Mouse (Mus musculus) midbrain, embryonic 13.5 days (tissue): Measurements from ENCODE around the gene Krt78. TPM values are rescaled to one million over a fixed set of nuclear protein-coding genes. Genes with fewer than 3 reads are reported as not detected.

Source experiments
- ATAC-seq: fragments of 200-750 bp; cut with Nextera tagmentation; 2 replicates; pipeline ENCODE4 v1.8.0; 2017; ENCODE audit warnings: mild to moderate bottlenecking, moderate TSS enrichment, moderate library complexity
- H3K27ac ChIP-seq: fragments of 300-500 bp; sonication (generic); 2 replicates; pipeline ENCODE4 v1.5.1; 2015; ENCODE audit warnings: inconsistent platforms, mild to moderate bottlenecking, moderate library complexity
- H3K27me3 ChIP-seq: fragments of 300-500 bp; sonication (generic); 2 replicates; pipeline ENCODE4 v1.6.1; 2015; ENCODE audit warnings: mild to moderate bottlenecking, inconsistent platforms
- H3K36me3 ChIP-seq: fragments of 300-500 bp; sonication (generic); 2 replicates; pipeline ENCODE4 v1.6.1; 2015; ENCODE audit warnings: mild to moderate bottlenecking, inconsistent platforms
- H3K4me1 ChIP-seq: fragments of 300-500 bp; sonication (generic); replicated peaks from 2 replicates; pipeline ENCODE4 v1.6.1; 2015; ENCODE audit warnings: inconsistent platforms
- H3K4me2 ChIP-seq: fragments of 300-500 bp; sonication (generic); replicated peaks from 2 replicates; pipeline ENCODE4 v1.6.1; 2015; ENCODE audit warnings: moderate library complexity, mild to moderate bottlenecking, inconsistent platforms
- H3K4me3 ChIP-seq: fragments of 300-500 bp; sonication (generic); replicated peaks from 2 replicates; pipeline ENCODE4 v1.5.1; 2015; ENCODE audit warnings: mild to moderate bottlenecking, inconsistent platforms
- H3K9ac ChIP-seq: fragments of 300-500 bp; sonication (generic); replicated peaks from 2 replicates; pipeline ENCODE4 v1.6.1; 2015; ENCODE audit warnings: mild to moderate bottlenecking, inconsistent platforms
- H3K9me3 ChIP-seq: fragments of 300-500 bp; sonication (generic); 2 replicates; pipeline ENCODE4 v1.6.1; 2016; ENCODE audit warnings: mild to moderate bottlenecking, inconsistent platforms
- WGBS: fragments of 180-500 bp; shearing (Covaris S2); methylation state at CpG from one replicate; pipeline ENCODE4 v1.1.7; 2015; 5-methylcytosine and 5-hydroxymethylcytosine counted together
- polyA plus RNA-seq: library from polyadenylated mRNA; unstranded; fragments of >200 nt; fragmentation: Nextera tagmentation; extraction: Ambion mirVana; gene quantifications from 2 replicates; pipeline ENCODE4 v1.2.1, GENCODE M21; 2015

The Krt78 gene
- polyA plus RNA-seq, 1 experiment from 2014 or later, result not detected

DNA sequence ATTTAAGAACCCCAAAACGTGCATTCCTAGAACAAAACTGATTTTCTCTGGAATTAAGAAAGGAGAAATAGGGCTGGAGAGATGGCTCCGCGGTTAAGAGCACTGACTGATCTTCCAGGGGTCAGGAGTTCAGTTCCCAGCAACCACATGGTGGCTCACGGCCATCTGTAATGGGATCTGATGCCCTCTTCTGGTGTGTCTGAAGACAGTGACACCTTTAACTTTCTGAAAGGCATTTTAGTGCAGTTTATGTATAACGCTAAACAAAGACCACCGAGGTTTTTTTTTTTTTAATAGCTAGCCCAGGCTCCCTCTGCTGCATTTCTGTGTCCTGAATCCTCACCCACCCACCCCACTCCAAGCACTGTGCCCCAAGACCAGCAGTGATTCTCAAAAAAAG is 30.7 kb upstream of the Krt78 start:
- Histone ChIP-seq H3K4me2 (0 out of 2 replicates have a peak overlapping the region, but pooled peaks have one; percentile 45), H3K4me1 (peaks cover 4% of the 10 kb centered on the region; the same call in 1 of the 2 replicates), H3K36me3 (no peaks in the 10 kb centered on the region), H3K27me3 (0 out of 2 replicates have a peak, but pooled peaks cover 8% of the 10 kb centered on the region), H3K4me3 (no peak overlapping the region), H3K9me3 (no peaks in the 10 kb centered on the region), H3K9ac (peak overlapping the region; percentile 53; the same call in 1 of the 2 replicates), H3K27ac (no peak overlapping the region)
- WGBS, result 19% methylated on average over 6 of the region's 6 CpGs
- no peak for ATAC-seq

- Histone ChIP-seq H3K27ac (peak overlapping the region; percentile 81), H3K4me2 (peak overlapping the region; percentile 45), H3K4me1 (peaks cover 4% of the 10 kb centered on the region; the same call in 1 of the 2 replicates), H3K36me3 (no peaks in the 10 kb centered on the region), H3K9ac (peak overlapping the region; percentile 53; the same call in 1 of the 2 replicates), H3K27me3 (0 out of 2 replicates have a peak, but pooled peaks cover 8% of the 10 kb centered on the region), H3K9me3 (no peaks in the 10 kb centered on the region), H3K4me3 (peak overlapping the region; percentile 17)
- 2% methylated on average over 15 of the region's 15 CpGs for WGBS
- ATAC-seq, result peak; percentile 97
Observed at GRCm38 (mm10) chr15:101983949-101984601, 30.0 kb upstream of the Krt78 start.

DNA sequence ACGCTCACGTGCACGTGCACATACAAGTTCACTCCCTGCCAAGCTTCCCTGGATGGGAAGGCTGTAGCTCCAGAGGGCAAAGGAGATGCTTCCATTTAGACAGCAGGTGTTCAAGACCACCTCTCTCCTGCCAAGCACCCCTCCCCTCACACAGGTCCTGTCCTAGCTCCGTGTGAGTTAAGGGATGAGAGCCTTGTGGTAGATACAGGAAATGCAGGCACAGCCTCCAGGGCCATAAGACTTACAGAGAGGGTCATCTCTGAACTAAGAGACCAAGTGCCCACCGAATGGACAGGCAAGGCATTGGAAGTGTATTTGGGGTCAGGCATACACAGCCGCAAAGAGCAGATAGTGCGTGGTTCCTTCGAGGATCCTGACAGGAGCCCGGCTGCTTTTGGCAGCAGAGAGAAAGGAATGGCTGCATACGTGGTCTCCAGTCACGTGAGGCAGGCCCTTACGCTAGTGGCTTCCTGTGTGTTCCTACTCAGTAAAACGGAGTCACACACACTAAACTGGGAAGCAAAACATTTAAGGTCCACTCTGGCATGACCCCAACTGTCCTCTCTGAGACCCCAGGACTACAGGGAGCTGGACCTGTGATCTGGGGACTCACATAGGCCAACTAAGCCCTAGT is 29.3 kb upstream of the Krt78 start:
- Histone ChIP-seq H3K27ac (peak overlapping the region; percentile 81), H3K27me3 (0 out of 2 replicates have a peak, but pooled peaks cover 5% of the 10 kb centered on the region), H3K9me3 (no peaks in the 10 kb centered on the region), H3K36me3 (no peaks in the 10 kb centered on the region), H3K4me2 (peak overlapping the region; percentile 45), H3K4me3 (peak overlapping the region; percentile 17; the same call in 1 of the 2 replicates), H3K4me1 (peaks cover 4% of the 10 kb centered on the region; the same call in 1 of the 2 replicates), H3K9ac (no peak overlapping the region)
- no peak for ATAC-seq
- 85% methylated on average over 13 of the region's 13 CpGs for whole genome bisulfite sequencing

- no peak overlapping the region; the same call in 1 of the 2 replicates for H3K9ac ChIP-seq
- H3K4me2 ChIP-seq, result no peak overlapping the region
- H3K4me1 ChIP-seq, result peaks cover 18% of the 10 kb centered on the region
- H3K36me3 ChIP-seq, result no peaks in the 10 kb centered on the region
- H3K4me3 ChIP-seq, result no peak overlapping the region
- H3K27ac ChIP-seq, result no peak overlapping the region
- H3K27me3 ChIP-seq, result 0 out of 2 replicates have a peak, but pooled peaks cover under 1% of the 10 kb centered on the region
- WGBS, result 78% methylated on average over 6 of the region's 6 CpGs
- no peak for ATAC-seq
- H3K9me3 ChIP-seq, result no peaks in the 10 kb centered on the region
Observed at GRCm38 (mm10) chr15:101980849-101981248, 26.8 kb upstream of the Krt78 start.

- H3K27me3 ChIP-seq, result 0 out of 2 replicates have a peak, but pooled peaks cover 7% of the 10 kb centered on the region
- no peaks in the 10 kb centered on the region for H3K36me3 ChIP-seq
- H3K9me3 ChIP-seq, result no peaks in the 10 kb centered on the region
- peaks cover 17% of the 10 kb centered on the region for H3K4me1 ChIP-seq
- ATAC-seq, result peak; percentile 85
- H3K4me3 ChIP-seq, result peak overlapping the region; percentile 41
- no peak overlapping the region for H3K27ac ChIP-seq
- peak overlapping the region; percentile 78 for H3K4me2 ChIP-seq
- 3% methylated on average over 39 of the region's 39 CpGs for WGBS
- H3K9ac ChIP-seq, result peak overlapping the region; percentile 60
Observed at GRCm38 (mm10) chr15:101977043-101977726, 23.1 kb upstream of the Krt78 start.

DNA sequence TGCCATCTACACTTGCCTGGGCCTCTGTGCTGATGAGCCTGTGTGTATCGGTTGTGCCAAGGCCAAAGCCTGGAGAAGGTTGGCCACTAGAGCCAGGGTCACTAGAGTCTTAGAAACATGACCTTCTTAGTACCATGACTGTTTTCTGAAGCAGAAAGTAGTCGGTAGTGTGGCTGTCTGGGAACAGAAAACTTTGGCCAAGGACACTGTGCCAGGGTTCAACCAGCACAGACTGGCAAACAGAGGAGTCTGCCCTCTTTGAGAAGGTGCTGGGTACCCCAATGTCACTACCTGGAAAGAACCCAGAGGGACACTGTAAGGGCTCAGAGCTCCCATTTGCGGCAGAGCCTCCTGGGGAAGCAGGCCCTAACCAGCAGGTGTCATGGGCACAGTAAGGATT is 22.6 kb upstream of the Krt78 start:
- no peak overlapping the region for H3K4me3 ChIP-seq
- 0 out of 2 replicates have a peak, but pooled peaks cover 7% of the 10 kb centered on the region for H3K27me3 ChIP-seq
- WGBS, result 58% methylated on average over 3 of the region's 3 CpGs
- no peaks in the 10 kb centered on the region for H3K9me3 ChIP-seq
- no peak overlapping the region for H3K27ac ChIP-seq
- no peak overlapping the region for H3K9ac ChIP-seq
- peaks cover 17% of the 10 kb centered on the region for H3K4me1 ChIP-seq
- peak overlapping the region; percentile 78 for H3K4me2 ChIP-seq
- H3K36me3 ChIP-seq, result no peaks in the 10 kb centered on the region
- no peak for ATAC-seq

- Histone ChIP-seq H3K4me3 (no peak overlapping the region), H3K9me3 (no peaks in the 10 kb centered on the region), H3K4me2 (no peak overlapping the region), H3K9ac (no peak overlapping the region), H3K36me3 (no peaks in the 10 kb centered on the region), H3K4me1 (peaks cover 17% of the 10 kb centered on the region), H3K27me3 (0 out of 2 replicates have a peak, but pooled peaks cover 7% of the 10 kb centered on the region), H3K27ac (no peak overlapping the region)
- 66% methylated on average over 5 of the region's 5 CpGs for WGBS
- ATAC-seq, result no peak
Observed at GRCm38 (mm10) chr15:101976023-101976422, 21.9 kb upstream of the Krt78 start.

GRCm38 (mm10) chr15:101974083-101974845 is 20.2 kb upstream of the Krt78 start:
- H3K9ac ChIP-seq, result no peak overlapping the region
- H3K27me3 ChIP-seq, result 0 out of 2 replicates have a peak, but pooled peaks cover 7% of the 10 kb centered on the region
- H3K36me3 ChIP-seq, result no peaks in the 10 kb centered on the region
- WGBS, result 61% methylated on average over 16 of the region's 16 CpGs
- H3K27ac ChIP-seq, result no peak overlapping the region
- H3K4me3 ChIP-seq, result no peak overlapping the region
- H3K4me2 ChIP-seq, result no peak overlapping the region
- peaks cover 17% of the 10 kb centered on the region for H3K4me1 ChIP-seq
- no peaks in the 10 kb centered on the region for H3K9me3 ChIP-seq
- ATAC-seq, result no peak

GRCm38 (mm10) chr15:101973414-101974077 is 19.5 kb upstream of the Krt78 start:
- WGBS, result 11% methylated on average over 15 of the region's 15 CpGs

GRCm38 (mm10) chr15:101970536-101970935 is 16.4 kb upstream of the Krt78 start:
- H3K36me3 ChIP-seq, result no peaks in the 10 kb centered on the region
- H3K27me3 ChIP-seq, result 0 out of 2 replicates have a peak, but pooled peaks cover 4% of the 10 kb centered on the region
- 0 out of 2 replicates have a peak, but pooled peaks cover 3% of the 10 kb centered on the region for H3K4me1 ChIP-seq
- H3K9ac ChIP-seq, result no peak overlapping the region
- H3K27ac ChIP-seq, result no peak overlapping the region
- no peak overlapping the region for H3K4me3 ChIP-seq
- 0 out of 2 replicates have a peak, but pooled peaks have one; percentile 41 for ATAC-seq
- H3K4me2 ChIP-seq, result no peak overlapping the region
- 5% methylated on average over 6 of the region's 6 CpGs for WGBS
- H3K9me3 ChIP-seq, result no peaks in the 10 kb centered on the region

More at GRCm38 (mm10) chr15:101973414-101974077, 19.5 kb upstream of the Krt78 start:
- no peaks in the 10 kb centered on the region for H3K36me3 ChIP-seq
- H3K27me3 ChIP-seq, result 0 out of 2 replicates have a peak, but pooled peaks cover 7% of the 10 kb centered on the region
- peaks cover 17% of the 10 kb centered on the region for H3K4me1 ChIP-seq
- H3K9me3 ChIP-seq, result no peaks in the 10 kb centered on the region
- no peak overlapping the region for H3K9ac ChIP-seq
- no peak overlapping the region for H3K4me3 ChIP-seq
- peak overlapping the region; percentile 18; the same call in 1 of the 2 replicates for H3K4me2 ChIP-seq
- H3K27ac ChIP-seq, result no peak overlapping the region
- peak; percentile 57; the same call in 1 of the 2 replicates for ATAC-seq

- no peak for ATAC-seq
- Histone ChIP-seq H3K27me3 (no peaks in the 10 kb centered on the region), H3K36me3 (no peaks in the 10 kb centered on the region), H3K9ac (no peak overlapping the region), H3K4me2 (no peak overlapping the region), H3K9me3 (no peaks in the 10 kb centered on the region), H3K27ac (no peak overlapping the region), H3K4me1 (no peaks in the 10 kb centered on the region), H3K4me3 (no peak overlapping the region)
- WGBS, result 85% methylated on average over 8 of the region's 8 CpGs
Observed at GRCm38 (mm10) chr15:101966808-101967207, 12.7 kb upstream of the Krt78 start.
